Mouse (Mus musculus): Measurements from ENCODE around the gene Dok4. TPM values are rescaled to one million over a fixed set of nuclear protein-coding genes. Genes with fewer than 3 reads are reported as not detected.
A peak's percentile ranks its signal among the peaks of the same experiment; 100 is the strongest.

Gene Dok4
- polyA plus RNA-seq (2015; fragmentation: Nextera tagmentation; extraction: Ambion mirVana): 19.3 and 20.5 TPM in 2 replicates

GRCm38 (mm10) chr8:94876197-94876730 is at the start of gene Dok4:
Gene Dok4, minus strand, starts transcription at chr8:94876330.
- under 1% methylated on average over 19 of the region's 37 CpGs for WGBS
- TF ChIP-seq EP300 (optimal IDR thresholded peaks at IDR 0.05) (no peak), CTCF (IDR thresholded peaks at IDR 0.05; ENCODE audit: low read depth) (peak; percentile 3; the same call in 1 of the 2 replicates)
- H3K4me2 ChIP-seq (replicated peaks; ENCODE audit: low read depth): peak within 1 kb of the TSS; percentile 91
- H3K9me3 ChIP-seq (ENCODE audit: control insufficient read depth, low read length): no peaks in the 10 kb centered on the region
- peak within 1 kb of the TSS; percentile 66 for H3K4me3 ChIP-seq (ENCODE audit: low read depth, low read length)
- no peaks in the 10 kb centered on the region for H3K36me3 ChIP-seq (ENCODE audit: control insufficient read depth, insufficient read depth, low read length)
- H3K4me1 ChIP-seq (replicated peaks; ENCODE audit: control insufficient read depth, insufficient read depth): peaks cover 9% of the 10 kb centered on the region
- H3K27me3 ChIP-seq (ENCODE audit: control insufficient read depth, insufficient read depth, low read length): no peaks in the 10 kb centered on the region
- H3K9ac ChIP-seq (ENCODE audit: low read length): peak within 1 kb of the TSS; percentile 71
- peak within 1 kb of the TSS; percentile 86 for H3K27ac ChIP-seq (replicated peaks)
- DNase-seq (ENCODE audit: low spot score): peak; percentile 96
- peak; percentile 61 for ATAC-seq (ENCODE audit: low FRiP score, low TSS enrichment)

GRCm38 (mm10) chr8:94923405-94923804 is 47.3 kb upstream of the Dok4 start, which contains the start of gene Adgrg5:
Gene Adgrg5, plus strand, starts transcription at chr8:94923694.
- TF ChIP-seq CTCF (IDR thresholded peaks at IDR 0.05; ENCODE audit: low read depth) (no peak), EP300 (optimal IDR thresholded peaks at IDR 0.05) (no peak)
- Histone ChIP-seq H3K36me3 (ENCODE audit: control insufficient read depth, insufficient read depth, low read length) (no peaks in the 10 kb centered on the region), H3K9ac (ENCODE audit: low read length) (no peak within 1 kb of the TSS), H3K9me3 (ENCODE audit: control insufficient read depth, low read length) (no peaks in the 10 kb centered on the region), H3K27ac (replicated peaks) (no peak within 1 kb of the TSS), H3K4me3 (ENCODE audit: low read depth, low read length) (no peak within 1 kb of the TSS), H3K27me3 (ENCODE audit: control insufficient read depth, insufficient read depth, low read length) (no peaks in the 10 kb centered on the region), H3K4me1 (replicated peaks; ENCODE audit: control insufficient read depth, insufficient read depth) (no peaks in the 10 kb centered on the region; the same call in 1 of the 2 replicates), H3K4me2 (replicated peaks; ENCODE audit: low read depth) (no peak within 1 kb of the TSS)
- ATAC-seq (ENCODE audit: low FRiP score, low TSS enrichment): no peak
- 68% methylated on average over 8 of the region's 8 CpGs for WGBS
- no peak for DNase-seq (ENCODE audit: low spot score)

- Histone ChIP-seq H3K27ac (replicated peaks) (no peak overlapping the region), H3K36me3 (ENCODE audit: control insufficient read depth, insufficient read depth, low read length) (no peaks in the 10 kb centered on the region), H3K9ac (ENCODE audit: low read length) (no peak overlapping the region), H3K4me1 (replicated peaks; ENCODE audit: control insufficient read depth, insufficient read depth) (no peaks in the 10 kb centered on the region; the same call in 1 of the 2 replicates), H3K4me2 (replicated peaks; ENCODE audit: low read depth) (no peak overlapping the region), H3K4me3 (ENCODE audit: low read depth, low read length) (no peak overlapping the region), H3K27me3 (ENCODE audit: control insufficient read depth, insufficient read depth, low read length) (no peaks in the 10 kb centered on the region), H3K9me3 (ENCODE audit: control insufficient read depth, low read length) (no peaks in the 10 kb centered on the region)
- WGBS: 11% methylated on average over 8 of the region's 8 CpGs
- TF ChIP-seq CTCF (IDR thresholded peaks at IDR 0.05; ENCODE audit: low read depth): no peak
- TF ChIP-seq EP300 (optimal IDR thresholded peaks at IDR 0.05): no peak
- no peak for ATAC-seq (ENCODE audit: low FRiP score, low TSS enrichment)
- no peak for DNase-seq (ENCODE audit: low spot score)
These were observed 46.5 kb upstream of the Dok4 start for GRCm38 (mm10) chr8:94922602-94923001.

GRCm38 (mm10) chr8:94922176-94922575 is 46.0 kb upstream of the Dok4 start:
- Histone ChIP-seq H3K4me1 (replicated peaks; ENCODE audit: control insufficient read depth, insufficient read depth) (no peaks in the 10 kb centered on the region; the same call in 1 of the 2 replicates), H3K4me2 (replicated peaks; ENCODE audit: low read depth) (no peak overlapping the region), H3K36me3 (ENCODE audit: control insufficient read depth, insufficient read depth, low read length) (no peaks in the 10 kb centered on the region), H3K9ac (ENCODE audit: low read length) (no peak overlapping the region), H3K27ac (replicated peaks) (no peak overlapping the region), H3K27me3 (ENCODE audit: control insufficient read depth, insufficient read depth, low read length) (no peaks in the 10 kb centered on the region), H3K4me3 (ENCODE audit: low read depth, low read length) (no peak overlapping the region), H3K9me3 (ENCODE audit: control insufficient read depth, low read length) (no peaks in the 10 kb centered on the region)
- no peak for TF ChIP-seq EP300 (optimal IDR thresholded peaks at IDR 0.05)
- no peak for TF ChIP-seq CTCF (IDR thresholded peaks at IDR 0.05; ENCODE audit: low read depth)
- 51% methylated on average over 6 of the region's 6 CpGs for WGBS
- no peak for DNase-seq (ENCODE audit: low spot score)
- ATAC-seq (ENCODE audit: low FRiP score, low TSS enrichment): no peak

GRCm38 (mm10) chr8:94919256-94919655 is 43.1 kb upstream of the Dok4 start:
- no peak overlapping the region for H3K27ac ChIP-seq (replicated peaks)

GRCm38 (mm10) chr8:94917851-94918495 is 41.8 kb upstream of the Dok4 start, which contains the start of gene Ccdc102a:
Gene Ccdc102a, minus strand, starts transcription at chr8:94918098.
- Histone ChIP-seq H3K4me2 (replicated peaks; ENCODE audit: low read depth) (peak within 1 kb of the TSS; percentile 86), H3K4me1 (replicated peaks; ENCODE audit: control insufficient read depth, insufficient read depth) (peaks cover 4% of the 10 kb centered on the region), H3K27ac (replicated peaks) (peak within 1 kb of the TSS; percentile 80), H3K27me3 (ENCODE audit: control insufficient read depth, insufficient read depth, low read length) (no peaks in the 10 kb centered on the region), H3K4me3 (ENCODE audit: low read depth, low read length) (peak within 1 kb of the TSS; percentile 81), H3K9ac (ENCODE audit: low read length) (peak within 1 kb of the TSS; percentile 83), H3K9me3 (ENCODE audit: control insufficient read depth, low read length) (no peaks in the 10 kb centered on the region), H3K36me3 (ENCODE audit: control insufficient read depth, insufficient read depth, low read length) (no peaks in the 10 kb centered on the region)
- 2% methylated on average over 37 of the region's 51 CpGs for WGBS
- no peak for TF ChIP-seq CTCF (IDR thresholded peaks at IDR 0.05; ENCODE audit: low read depth)
- no peak for TF ChIP-seq EP300 (optimal IDR thresholded peaks at IDR 0.05)
- DNase-seq (ENCODE audit: low spot score) (peak; percentile 62), ATAC-seq (ENCODE audit: low FRiP score, low TSS enrichment) (peak; percentile 61; the same call in 1 of the 2 replicates)

More at GRCm38 (mm10) chr8:94919256-94919655, 43.1 kb upstream of the Dok4 start:
- no peak overlapping the region for H3K9ac ChIP-seq (ENCODE audit: low read length)
- H3K9me3 ChIP-seq (ENCODE audit: control insufficient read depth, low read length): no peaks in the 10 kb centered on the region
- ATAC-seq (ENCODE audit: low FRiP score, low TSS enrichment) (no peak), DNase-seq (ENCODE audit: low spot score) (no peak)
- H3K27me3 ChIP-seq (ENCODE audit: control insufficient read depth, insufficient read depth, low read length): no peaks in the 10 kb centered on the region
- TF ChIP-seq EP300 (optimal IDR thresholded peaks at IDR 0.05) (no peak), CTCF (IDR thresholded peaks at IDR 0.05; ENCODE audit: low read depth) (no peak)
- H3K36me3 ChIP-seq (ENCODE audit: control insufficient read depth, insufficient read depth, low read length): no peaks in the 10 kb centered on the region
- H3K4me1 ChIP-seq (replicated peaks; ENCODE audit: control insufficient read depth, insufficient read depth): peaks cover 4% of the 10 kb centered on the region
- no peak overlapping the region for H3K4me2 ChIP-seq (replicated peaks; ENCODE audit: low read depth)
- no peak overlapping the region for H3K4me3 ChIP-seq (ENCODE audit: low read depth, low read length)

All from stomach, postnatal 0 days (tissue).